Mouse (Mus musculus) intestine, embryonic 14.5 days (tissue): ENCODE measurements around the gene Kmt2d. TPM values are rescaled to one million over a fixed set of nuclear protein-coding genes. Genes with fewer than 3 reads are reported as not detected.

Source experiments
- ATAC-seq: fragments of 200-750 bp; cut with Nextera tagmentation; replicated peaks from 2 replicates; pipeline ENCODE4 v1.8.0; 2017; ENCODE audit warnings: low read depth, moderate number of reproducible peaks, moderate TSS enrichment, moderate library complexity; ENCODE audit not compliant: low FRiP score, low TSS enrichment
- DNase-seq: peaks from one replicate; pipeline ENCODE4 v3.0.0-alpha.2; 2018; ENCODE audit warnings: low spot score
- H3K27ac ChIP-seq: fragments of 300-500 bp; sonication (generic); 2 replicates; pipeline ENCODE4 v1.5.1; 2014; ENCODE audit warnings: low read depth, mild to moderate bottlenecking, control low read depth
- H3K27me3 ChIP-seq: fragments of 300-500 bp; sonication (generic); replicated peaks from 2 replicates; pipeline ENCODE4 v1.6.1; 2014; ENCODE audit warnings: low read length, control low read depth; ENCODE audit not compliant: control insufficient read depth, insufficient read depth
- H3K36me3 ChIP-seq: fragments of 300-500 bp; sonication (generic); 2 replicates; pipeline ENCODE4 v1.6.1; 2014; ENCODE audit warnings: low read length, control low read depth; ENCODE audit not compliant: control insufficient read depth, insufficient read depth
- H3K4me1 ChIP-seq: fragments of 300-500 bp; sonication (generic); replicated peaks from 2 replicates; pipeline ENCODE4 v1.6.1; 2014; ENCODE audit warnings: low read length, control low read depth, mixed read lengths; ENCODE audit not compliant: control insufficient read depth, insufficient read depth
- H3K4me2 ChIP-seq: fragments of 300-500 bp; sonication (generic); 2 replicates; pipeline ENCODE4 v1.6.1; 2014; ENCODE audit warnings: low read length
- H3K4me3 ChIP-seq: fragments of 300-500 bp; sonication (generic); 2 replicates; pipeline ENCODE4 v1.5.1; 2014; ENCODE audit warnings: low read depth, low read length, control low read depth, mixed read lengths
- H3K9ac ChIP-seq: fragments of 300-500 bp; sonication (generic); 2 replicates; pipeline ENCODE4 v1.6.1; 2014; ENCODE audit warnings: mild to moderate bottlenecking, low read length
- H3K9me3 ChIP-seq: fragments of 300-500 bp; sonication (generic); 2 replicates; pipeline ENCODE4 v1.6.1; 2016; ENCODE audit warnings: low read length, control low read depth; ENCODE audit not compliant: control insufficient read depth
- WGBS: fragments of 180-500 bp; shearing (Covaris S2); extraction: QIAGEN DNeasy Blood & Tissue Kit; methylation state at CpG from one replicate; pipeline ENCODE4 v1.1.7; 2014; 5-methylcytosine and 5-hydroxymethylcytosine counted together
- polyA plus RNA-seq: library from polyadenylated mRNA; unstranded; fragments of >200 nt; fragmentation: Nextera tagmentation; extraction: Ambion mirVana; gene quantifications from 2 replicates; pipeline ENCODE4 v1.2.1, GENCODE M21; 2014

Gene Kmt2d
- polyA plus RNA-seq, 1 experiment from 2014 or later, result 16.2 TPM

DNA sequence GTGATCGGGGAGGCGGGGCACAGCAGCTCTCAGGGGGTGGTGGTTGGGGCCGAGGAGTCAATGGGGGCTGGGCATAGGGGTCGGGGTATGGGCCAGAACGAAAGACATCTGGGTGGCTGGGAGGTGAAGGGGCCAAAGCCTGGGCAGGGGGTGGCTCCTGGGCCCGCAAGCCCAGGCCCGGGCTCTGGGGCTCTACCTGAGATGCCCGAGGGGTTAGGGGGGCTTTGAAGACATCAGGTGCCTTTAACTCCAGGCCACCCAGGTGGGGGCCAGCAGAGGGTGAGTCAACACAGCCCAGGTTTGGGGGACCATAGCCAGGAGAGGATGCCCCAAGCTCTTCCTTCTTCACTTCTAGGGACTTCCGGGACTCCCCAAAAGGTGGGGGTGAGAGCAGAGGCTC, 18.3 kb downstream of the Kmt2d start:
- Histone ChIP-seq H3K36me3 (peaks cover 100% of the 10 kb centered on the region), H3K9ac (no peak overlapping the region), H3K27ac (no peak overlapping the region), H3K4me3 (no peak overlapping the region), H3K9me3 (no peaks in the 10 kb centered on the region), H3K4me1 (no peaks in the 10 kb centered on the region), H3K27me3 (no peaks in the 10 kb centered on the region), H3K4me2 (no peak overlapping the region)
- DNase-seq, result no peak
- ATAC-seq, result no peak
- WGBS, result 85% methylated on average over 9 of the region's 9 CpGs

DNA sequence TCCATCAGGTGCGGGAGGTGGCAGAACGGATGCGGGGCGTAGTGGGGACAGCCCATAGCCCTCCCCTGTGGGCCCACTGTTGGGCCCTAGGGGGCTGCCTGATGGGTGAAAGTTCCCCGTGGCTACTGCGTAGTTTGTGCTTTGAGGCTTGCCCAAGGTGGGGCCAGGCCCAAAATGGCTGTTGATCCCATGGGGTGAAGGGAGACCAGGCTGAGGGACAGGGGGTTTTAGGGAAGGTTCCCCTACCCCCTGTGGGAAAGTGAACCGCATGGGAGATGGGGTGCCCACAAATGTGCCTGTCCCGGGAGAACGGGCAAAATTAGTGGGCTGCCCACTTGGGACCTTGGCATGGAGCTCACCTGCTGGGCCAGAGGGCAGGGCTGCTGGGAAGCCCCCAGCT, 18.9 kb downstream of the Kmt2d start:
- Histone ChIP-seq H3K4me1 (no peaks in the 10 kb centered on the region), H3K27ac (no peak overlapping the region), H3K4me3 (no peak overlapping the region), H3K36me3 (peaks cover 100% of the 10 kb centered on the region), H3K9me3 (no peaks in the 10 kb centered on the region), H3K9ac (no peak overlapping the region), H3K4me2 (no peak overlapping the region), H3K27me3 (no peaks in the 10 kb centered on the region)
- DNase-seq, result no peak
- ATAC-seq, result no peak
- WGBS, result 94% methylated on average over 9 of the region's 9 CpGs

DNA sequence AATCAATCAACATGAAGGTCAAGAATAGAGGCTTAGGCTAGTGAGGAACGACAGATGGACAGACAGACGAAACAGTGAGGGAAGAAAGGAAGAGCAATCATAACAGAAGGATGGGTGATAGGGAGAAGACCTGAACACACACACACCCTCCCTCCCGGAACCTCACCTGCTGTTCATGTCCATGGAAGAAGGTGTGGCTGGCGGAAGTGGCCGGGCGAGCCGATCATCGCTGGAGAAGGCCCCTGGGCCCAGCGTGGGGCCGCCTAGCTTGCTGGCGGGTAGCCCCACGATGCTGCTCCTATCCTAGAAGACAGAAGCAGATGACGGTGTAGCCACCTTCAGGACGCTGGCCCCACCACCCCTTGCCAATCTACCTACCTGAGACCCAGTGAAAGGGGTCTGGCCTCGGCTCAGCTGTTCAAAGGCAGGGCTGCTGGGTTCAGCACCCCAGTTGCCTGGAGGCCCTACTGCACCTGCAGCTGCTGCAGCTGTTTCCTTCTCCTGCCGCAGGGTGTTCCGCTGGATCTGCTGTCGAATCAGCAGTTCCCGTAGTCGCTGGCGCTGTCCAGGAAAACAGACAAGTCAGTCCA, 19.7 kb downstream of the Kmt2d start:
- H3K27ac ChIP-seq, result no peak overlapping the region
- H3K27me3 ChIP-seq, result no peaks in the 10 kb centered on the region
- ATAC-seq, result no peak
- H3K9me3 ChIP-seq, result no peaks in the 10 kb centered on the region
- 88% methylated on average over 21 of the region's 21 CpGs for WGBS
- H3K36me3 ChIP-seq, result peaks cover 100% of the 10 kb centered on the region
- H3K4me2 ChIP-seq, result no peak overlapping the region
- no peak overlapping the region for H3K9ac ChIP-seq
- H3K4me1 ChIP-seq, result no peaks in the 10 kb centered on the region
- H3K4me3 ChIP-seq, result no peak overlapping the region
- DNase-seq, result no peak

DNA sequence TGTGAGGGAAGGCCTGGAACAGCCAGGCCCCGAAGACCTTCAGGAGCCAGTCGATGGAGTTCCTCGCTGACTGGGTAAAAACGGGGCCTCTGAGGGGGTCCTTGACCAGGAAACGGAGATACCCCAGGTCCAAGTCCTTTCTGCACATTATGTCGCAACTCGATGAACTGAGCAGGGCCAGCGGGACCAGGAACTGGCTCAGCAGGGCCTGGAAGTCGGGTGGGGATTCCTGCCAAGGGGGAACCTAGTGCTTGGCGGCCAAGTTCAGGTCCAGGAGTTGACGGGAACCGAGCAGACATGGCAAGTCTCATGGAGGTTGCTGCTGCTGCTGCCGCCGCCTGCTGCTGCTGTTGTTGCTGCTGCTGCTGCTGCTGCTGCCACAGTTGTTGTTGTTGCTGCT, 20.3 kb downstream of the Kmt2d start:
- no peaks in the 10 kb centered on the region for H3K9me3 ChIP-seq
- H3K4me1 ChIP-seq, result no peaks in the 10 kb centered on the region
- peaks cover 100% of the 10 kb centered on the region for H3K36me3 ChIP-seq
- H3K27me3 ChIP-seq, result no peaks in the 10 kb centered on the region
- DNase-seq (no peak), ATAC-seq (no peak)
- no peak overlapping the region for H3K4me2 ChIP-seq
- H3K9ac ChIP-seq, result no peak overlapping the region
- H3K27ac ChIP-seq, result no peak overlapping the region
- H3K4me3 ChIP-seq, result no peak overlapping the region
- WGBS, result 91% methylated on average over 14 of the region's 14 CpGs

DNA sequence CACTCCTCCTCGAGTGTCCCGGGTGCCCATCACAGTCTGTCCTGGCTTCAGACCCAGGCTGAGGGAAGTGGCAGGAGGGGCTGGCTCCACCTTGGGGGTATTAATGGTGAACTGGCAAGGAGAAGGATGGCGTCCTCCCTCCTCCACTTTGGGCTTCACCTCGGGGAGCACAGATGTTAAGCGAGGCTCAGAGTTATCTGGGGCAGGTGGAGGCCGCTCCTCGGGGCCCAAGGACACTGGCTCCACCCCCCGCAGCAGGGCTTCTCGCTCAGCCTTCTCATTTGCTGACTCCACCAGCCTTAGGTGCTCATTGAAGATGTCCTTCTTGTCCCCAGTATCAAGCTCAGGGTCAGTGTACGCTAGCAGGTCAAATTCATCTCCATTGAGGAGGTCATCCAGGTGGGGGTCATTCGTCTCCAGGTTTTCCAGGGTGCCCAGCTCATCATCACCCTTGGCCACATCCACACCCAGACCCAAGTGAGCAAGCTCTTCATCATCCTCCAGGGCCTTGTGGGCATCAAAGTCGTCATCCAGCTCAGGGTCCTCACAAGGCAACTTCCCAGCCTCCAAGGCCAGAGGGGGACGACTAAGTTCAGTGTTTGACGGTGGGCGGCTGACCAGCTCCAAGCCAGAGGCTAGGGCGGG, 20.9 kb downstream of the Kmt2d start:
- WGBS, result 91% methylated on average over 16 of the region's 16 CpGs
- ATAC-seq (no peak), DNase-seq (no peak)
- no peaks in the 10 kb centered on the region for H3K4me1 ChIP-seq
- no peaks in the 10 kb centered on the region for H3K9me3 ChIP-seq
- no peak overlapping the region for H3K9ac ChIP-seq
- H3K4me3 ChIP-seq, result no peak overlapping the region
- no peak overlapping the region for H3K27ac ChIP-seq
- no peaks in the 10 kb centered on the region for H3K27me3 ChIP-seq
- H3K4me2 ChIP-seq, result no peak overlapping the region
- H3K36me3 ChIP-seq, result peaks cover 100% of the 10 kb centered on the region

DNA sequence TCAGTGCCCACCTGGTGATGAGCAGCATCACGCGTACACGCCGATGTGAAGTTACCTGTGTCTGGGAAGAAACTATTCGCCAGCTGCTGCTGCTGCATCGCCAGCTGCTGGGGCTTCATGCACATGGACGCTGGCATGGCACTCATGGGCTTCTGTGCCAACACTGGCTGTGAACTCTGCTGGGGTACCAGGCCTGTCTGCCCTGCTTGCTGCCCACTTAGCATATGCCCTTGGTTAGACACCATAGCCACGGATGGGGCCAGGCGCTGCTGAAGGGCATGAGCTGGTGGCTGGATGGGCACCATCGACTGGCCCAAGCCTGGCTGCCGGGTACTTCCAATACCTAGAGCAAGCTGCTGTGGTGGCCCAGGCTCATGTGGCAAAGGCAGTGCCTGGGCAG, 21.8 kb downstream of the Kmt2d start:
- DNase-seq (no peak), ATAC-seq (no peak)
- peaks cover 100% of the 10 kb centered on the region for H3K36me3 ChIP-seq
- H3K27ac ChIP-seq, result no peak overlapping the region
- H3K4me2 ChIP-seq, result no peak overlapping the region
- no peak overlapping the region for H3K4me3 ChIP-seq
- H3K4me1 ChIP-seq, result no peaks in the 10 kb centered on the region
- H3K9ac ChIP-seq, result no peak overlapping the region
- no peaks in the 10 kb centered on the region for H3K9me3 ChIP-seq
- H3K27me3 ChIP-seq, result no peaks in the 10 kb centered on the region
- WGBS, result 97% methylated on average over 11 of the region's 11 CpGs

DNA sequence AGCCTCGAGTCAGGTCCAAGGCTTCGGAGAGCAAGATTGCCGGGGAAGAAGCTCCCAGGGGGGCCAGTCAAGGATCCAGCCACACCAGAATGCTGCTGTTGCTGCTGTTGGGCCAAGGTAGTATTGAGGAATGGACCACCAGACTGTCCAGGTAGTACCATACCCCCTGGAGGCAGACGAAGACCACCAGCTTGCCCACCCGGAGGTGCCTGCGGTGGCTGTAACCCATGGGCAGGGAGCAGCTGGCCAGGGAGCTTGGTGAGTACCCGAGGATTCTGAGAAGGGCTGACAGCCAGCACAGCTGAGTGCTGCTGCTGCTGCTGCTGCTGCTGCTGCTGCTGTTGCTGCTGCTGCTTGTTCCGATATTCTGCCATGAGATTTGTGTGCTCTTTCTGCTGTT, 24.9 kb downstream of the Kmt2d start:
- H3K4me1 ChIP-seq, result no peaks in the 10 kb centered on the region
- no peak for DNase-seq
- no peaks in the 10 kb centered on the region for H3K27me3 ChIP-seq
- no peaks in the 10 kb centered on the region for H3K9me3 ChIP-seq
- H3K27ac ChIP-seq, result no peak overlapping the region
- no peak overlapping the region for H3K4me2 ChIP-seq
- H3K36me3 ChIP-seq, result peaks cover 100% of the 10 kb centered on the region
- ATAC-seq, result no peak
- no peak overlapping the region for H3K9ac ChIP-seq
- 89% methylated on average over 8 of the region's 8 CpGs for WGBS
- H3K4me3 ChIP-seq, result no peak overlapping the region

DNA sequence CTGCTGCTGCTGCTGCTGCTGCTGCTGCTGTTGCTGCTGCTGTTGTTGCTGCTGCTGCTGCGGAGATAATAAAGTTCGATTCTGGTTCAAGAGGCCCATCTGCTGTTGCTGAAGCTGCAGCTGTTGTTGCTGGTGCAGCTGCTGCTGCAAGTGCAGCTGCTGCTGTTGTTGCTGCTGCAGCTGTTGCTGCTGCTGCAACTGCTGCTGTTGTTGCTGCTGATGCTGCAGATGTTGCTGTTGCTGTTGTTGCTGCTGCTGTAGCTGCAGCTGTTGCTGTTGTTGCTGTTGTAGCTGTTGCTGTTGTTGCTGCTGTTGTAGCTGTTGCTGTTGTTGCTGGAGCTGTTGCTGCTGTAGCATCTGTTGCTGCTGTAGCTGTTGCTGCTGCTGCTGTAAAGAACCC, 25.9 kb downstream of the Kmt2d start:
- no peak for DNase-seq
- H3K36me3 ChIP-seq, result peaks cover 100% of the 10 kb centered on the region
- ATAC-seq, result no peak
- 95% methylated on average over 2 of the region's 2 CpGs for WGBS
- no peaks in the 10 kb centered on the region for H3K27me3 ChIP-seq
- H3K9ac ChIP-seq, result no peak overlapping the region
- H3K4me2 ChIP-seq, result no peak overlapping the region
- H3K9me3 ChIP-seq, result no peaks in the 10 kb centered on the region
- no peaks in the 10 kb centered on the region for H3K4me1 ChIP-seq
- H3K27ac ChIP-seq, result no peak overlapping the region
- H3K4me3 ChIP-seq, result no peak overlapping the region

DNA sequence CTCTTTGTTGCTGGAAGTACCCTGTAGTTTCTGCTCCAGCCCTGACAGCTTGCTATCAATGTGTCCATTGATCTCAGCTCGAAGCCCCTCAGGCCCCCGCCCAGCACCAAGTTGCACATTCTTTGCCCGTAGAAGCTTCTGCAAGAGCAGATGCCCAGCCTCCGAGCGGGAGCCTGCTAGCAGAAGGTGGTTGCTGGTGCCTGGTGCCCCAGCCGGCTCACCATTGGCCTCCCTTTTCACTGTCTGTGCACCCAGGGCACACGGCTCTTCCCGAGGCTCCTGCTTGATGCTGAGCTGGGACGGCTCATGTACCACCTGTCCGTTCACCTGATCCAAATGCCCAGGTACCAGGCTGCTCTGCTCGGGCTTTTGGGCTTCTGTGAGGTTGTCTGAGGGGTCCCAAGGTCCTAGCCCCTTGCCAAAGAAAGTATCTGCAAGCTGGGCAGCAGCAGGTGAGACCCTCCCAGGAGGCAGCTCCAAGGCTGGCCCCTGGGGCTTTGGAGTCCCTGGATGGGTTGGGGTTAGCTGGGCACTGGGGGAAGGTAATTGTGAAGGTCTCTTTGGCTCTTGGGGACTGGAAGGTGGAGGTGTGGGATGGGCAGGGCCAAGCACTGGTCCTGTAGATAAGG, 27.3 kb downstream of the Kmt2d start:
- Histone ChIP-seq H3K36me3 (peaks cover 100% of the 10 kb centered on the region), H3K4me2 (no peak overlapping the region), H3K27me3 (no peaks in the 10 kb centered on the region), H3K4me1 (no peaks in the 10 kb centered on the region), H3K9me3 (no peaks in the 10 kb centered on the region), H3K27ac (no peak overlapping the region), H3K9ac (no peak overlapping the region), H3K4me3 (no peak overlapping the region)
- 94% methylated on average over 11 of the region's 11 CpGs for WGBS
- DNase-seq, result no peak
- no peak for ATAC-seq
